Mouse (Mus musculus) lung, postnatal 0 days (tissue): ENCODE results near the gene Gm12216. TPM values are rescaled to one million over a fixed set of nuclear protein-coding genes. Genes with fewer than 3 reads are reported as not detected.

ENCODE experiments used
- ATAC-seq: fragments of 200-750 bp; cut with Nextera tagmentation; 2 replicates; pipeline ENCODE4 v1.8.0; 2017; ENCODE audit warnings: moderate library complexity
- DNase-seq: peaks from one replicate; pipeline ENCODE4 v3.0.0-alpha.2; 2016; ENCODE audit warnings: low spot score
- H3K27ac ChIP-seq: fragments of 300-500 bp; sonication (generic); 2 replicates; pipeline ENCODE4 v1.5.1; 2014; ENCODE audit warnings: antibody characterized with exemption, mild to moderate bottlenecking, low read length, mixed read lengths
- H3K27me3 ChIP-seq: fragments of 300-500 bp; sonication (generic); replicated peaks from 2 replicates; pipeline ENCODE4 v1.6.1; 2014; ENCODE audit warnings: low read length, mixed read lengths; ENCODE audit not compliant: insufficient read depth
- H3K36me3 ChIP-seq: fragments of 300-500 bp; sonication (generic); 2 replicates; pipeline ENCODE4 v1.6.1; 2014; ENCODE audit warnings: low read length, mixed read lengths; ENCODE audit not compliant: insufficient read depth
- H3K4me1 ChIP-seq: fragments of 300-500 bp; sonication (generic); 2 replicates; pipeline ENCODE4 v1.6.1; 2014; ENCODE audit warnings: antibody characterized with exemption, low read depth, low read length, mixed read lengths; ENCODE audit not compliant: insufficient read depth
- H3K4me2 ChIP-seq: fragments of 300-500 bp; sonication (generic); replicated peaks from 2 replicates; pipeline ENCODE4 v1.6.1; 2014; ENCODE audit warnings: low read depth, mild to moderate bottlenecking, low read length, moderate library complexity, mixed read lengths
- H3K4me3 ChIP-seq: fragments of 300-500 bp; sonication (generic); 2 replicates; pipeline ENCODE4 v1.5.1; 2014; ENCODE audit warnings: low read depth, low read length
- H3K9ac ChIP-seq: fragments of 300-500 bp; sonication (generic); replicated peaks from 2 replicates; pipeline ENCODE4 v1.6.1; 2014; ENCODE audit warnings: low read depth, mild to moderate bottlenecking
- H3K9me3 ChIP-seq: fragments of 300-500 bp; sonication (generic); 2 replicates; pipeline ENCODE4 v1.6.1; 2016; ENCODE audit warnings: low read length, mixed read lengths
- CTCF ChIP-seq: IDR thresholded peaks from 2 replicates; pipeline ENCODE4 v1.5.1; 2016; ENCODE audit warnings: antibody characterized with exemption, mild to moderate bottlenecking
- EP300 ChIP-seq: IDR thresholded peaks from 2 replicates; pipeline ENCODE4 v1.6.1; 2016; ENCODE audit warnings: antibody characterized with exemption, mild to moderate bottlenecking, control low read depth
- WGBS: fragments of 180-500 bp; shearing (Covaris S2); extraction: QIAGEN DNeasy Blood & Tissue Kit; methylation state at CpG from one replicate; pipeline ENCODE4 v1.1.7; 2014; 5-methylcytosine and 5-hydroxymethylcytosine counted together
- polyA plus RNA-seq: library from polyadenylated mRNA; unstranded; fragments of >200 nt; fragmentation: Nextera tagmentation; extraction: Ambion mirVana; gene quantifications from 2 replicates; pipeline ENCODE4 v1.2.1, GENCODE M21; 2015

The Gm12216 gene
- polyA plus RNA-seq, 1 experiment from 2014 or later: 5.4 TPM

- TF ChIP-seq CTCF (peak; percentile 57), EP300 (no peak)
- peak overlapping the region; percentile 77 for H3K27ac ChIP-seq
- DNase-seq (peak; percentile 74), ATAC-seq (peak; percentile 71)
- no peaks in the 10 kb centered on the region for H3K27me3 ChIP-seq
- no peaks in the 10 kb centered on the region for H3K36me3 ChIP-seq
- H3K9me3 ChIP-seq: no peaks in the 10 kb centered on the region
- H3K4me3 ChIP-seq: no peak overlapping the region
- peaks cover 31% of the 10 kb centered on the region; the same call in 1 of the 2 replicates for H3K4me1 ChIP-seq
- H3K9ac ChIP-seq: no peak overlapping the region
- 21% methylated on average over 25 of the region's 25 CpGs for WGBS
- 0 out of 2 replicates have a peak overlapping the region, but pooled peaks have one; percentile 19 for H3K4me2 ChIP-seq
Observed at GRCm38 (mm10) chr11:53794671-53795557, 64.1 kb downstream of the Gm12216 start.

- TF ChIP-seq CTCF: no peak
- Histone ChIP-seq H3K27me3 (no peaks in the 10 kb centered on the region), H3K9me3 (no peaks in the 10 kb centered on the region), H3K27ac (peak overlapping the region; percentile 77), H3K4me1 (peaks cover 33% of the 10 kb centered on the region; the same call in 1 of the 2 replicates), H3K36me3 (no peaks in the 10 kb centered on the region), H3K4me2 (no peak overlapping the region), H3K9ac (no peak overlapping the region), H3K4me3 (no peak overlapping the region)
- peak; percentile 36 for DNase-seq
- WGBS: 49% methylated on average over 3 of the region's 3 CpGs
- no peak for ATAC-seq
Observed at GRCm38 (mm10) chr11:53794015-53794414, 65.0 kb downstream of the Gm12216 start.

- no peak overlapping the region for H3K4me2 ChIP-seq
- H3K27me3 ChIP-seq: no peaks in the 10 kb centered on the region
- WGBS: 53% methylated on average over 3 of the region's 3 CpGs
Observed at GRCm38 (mm10) chr11:53792986-53793385, 66.1 kb downstream of the Gm12216 start.

GRCm38 (mm10) chr11:53789277-53789676 is 69.8 kb downstream of the Gm12216 start:
- ATAC-seq (no peak), DNase-seq (no peak)
- H3K4me1 ChIP-seq: peaks cover 13% of the 10 kb centered on the region
- H3K27me3 ChIP-seq: no peaks in the 10 kb centered on the region
- TF ChIP-seq CTCF (no peak), EP300 (no peak)
- H3K4me2 ChIP-seq: no peak overlapping the region
- WGBS: 61% methylated on average over 3 of the region's 3 CpGs
- no peak overlapping the region for H3K9ac ChIP-seq
- no peak overlapping the region for H3K27ac ChIP-seq
- H3K4me3 ChIP-seq: no peak overlapping the region
- H3K36me3 ChIP-seq: no peaks in the 10 kb centered on the region
- H3K9me3 ChIP-seq: no peaks in the 10 kb centered on the region

More at GRCm38 (mm10) chr11:53792986-53793385, 66.1 kb downstream of the Gm12216 start:
- H3K4me3 ChIP-seq: no peak overlapping the region
- H3K4me1 ChIP-seq: peaks cover 33% of the 10 kb centered on the region; the same call in 1 of the 2 replicates
- no peak overlapping the region for H3K9ac ChIP-seq
- no peak overlapping the region for H3K27ac ChIP-seq
- H3K9me3 ChIP-seq: no peaks in the 10 kb centered on the region
- H3K36me3 ChIP-seq: no peaks in the 10 kb centered on the region
- DNase-seq (no peak), ATAC-seq (no peak)
- TF ChIP-seq EP300: no peak
- no peak for TF ChIP-seq CTCF

- DNase-seq (peak; percentile 49), ATAC-seq (peak; percentile 72)
- whole genome bisulfite sequencing: 61% methylated on average over 8 of the region's 8 CpGs
- Histone ChIP-seq H3K9ac (no peak overlapping the region), H3K27me3 (no peaks in the 10 kb centered on the region), H3K4me2 (no peak overlapping the region), H3K4me3 (no peak overlapping the region), H3K27ac (no peak overlapping the region), H3K36me3 (no peaks in the 10 kb centered on the region), H3K4me1 (peaks cover 9% of the 10 kb centered on the region), H3K9me3 (no peaks in the 10 kb centered on the region)
- TF ChIP-seq EP300 (no peak), CTCF (no peak)
Observed at GRCm38 (mm10) chr11:53788196-53788595, 70.9 kb downstream of the Gm12216 start.

GRCm38 (mm10) chr11:53786058-53787031 is 72.7 kb downstream of the Gm12216 start:
- H3K27me3 ChIP-seq: no peaks in the 10 kb centered on the region
- 69% methylated on average over 13 of the region's 13 CpGs for whole genome bisulfite sequencing
- no peaks in the 10 kb centered on the region for H3K36me3 ChIP-seq
- H3K27ac ChIP-seq: peak overlapping the region; percentile 49; the same call in 1 of the 2 replicates
- H3K4me3 ChIP-seq: no peak overlapping the region
- no peaks in the 10 kb centered on the region for H3K9me3 ChIP-seq
- peaks cover 9% of the 10 kb centered on the region for H3K4me1 ChIP-seq
- H3K4me2 ChIP-seq: no peak overlapping the region
- ATAC-seq (peak; percentile 61), DNase-seq (peak; percentile 21)
- TF ChIP-seq CTCF (peak; percentile 23), EP300 (no peak)
- no peak overlapping the region for H3K9ac ChIP-seq
